Mouse (Mus musculus): ENCODE measurements at regions not wholly inside any gene's neighbourhood (a gene's known extent, or its start where the extent isn't known, plus 50 kb on each side); places are given as distances from the start of the nearest gene placed in this dataset.

- TF ChIP-seq POLR2A (IDR thresholded peaks at IDR 0.05; ENCODE audit: extremely low read depth, insufficient read depth, low read length): no peak
- TF ChIP-seq CTCF (IDR thresholded peaks at IDR 0.05; ENCODE audit: low read depth, low read length): no peak
Observed at GRCm38 (mm10) chr5:148452909-148453632, 53.4 kb upstream of the Slc7a1 start.

Data from liver, adult 2 months (tissue).